Mouse (Mus musculus) hindbrain, embryonic 13.5 days (tissue): ENCODE results near the gene C2cd4d. TPM values are rescaled to one million over a fixed set of nuclear protein-coding genes. Genes with fewer than 3 reads are reported as not detected.

Experiments used
- ATAC-seq: fragments of 200-750 bp; cut with Nextera tagmentation; 2 replicates; pipeline ENCODE4 v1.8.0; 2017; ENCODE audit warnings: moderate TSS enrichment; ENCODE audit not compliant: low FRiP score
- H3K27ac ChIP-seq: fragments of 300-500 bp; sonication (generic); 2 replicates; pipeline ENCODE4 v1.5.1; 2015; ENCODE audit warnings: inconsistent platforms, mild to moderate bottlenecking, moderate library complexity
- H3K27me3 ChIP-seq: fragments of 300-500 bp; sonication (generic); 2 replicates; pipeline ENCODE4 v1.6.1; 2015; ENCODE audit warnings: mild to moderate bottlenecking, inconsistent platforms
- H3K36me3 ChIP-seq: fragments of 300-500 bp; sonication (generic); 2 replicates; pipeline ENCODE4 v1.6.1; 2015; ENCODE audit warnings: mild to moderate bottlenecking, inconsistent platforms
- H3K4me1 ChIP-seq: fragments of 300-500 bp; sonication (generic); replicated peaks from 2 replicates; pipeline ENCODE4 v1.6.1; 2015; ENCODE audit warnings: inconsistent platforms
- H3K4me2 ChIP-seq: fragments of 300-500 bp; sonication (generic); 2 replicates; pipeline ENCODE4 v1.6.1; 2015; ENCODE audit warnings: inconsistent platforms, mild to moderate bottlenecking, moderate library complexity
- H3K4me3 ChIP-seq: fragments of 300-500 bp; sonication (generic); 2 replicates; pipeline ENCODE4 v1.5.1; 2015; ENCODE audit warnings: mild to moderate bottlenecking, inconsistent platforms
- H3K9ac ChIP-seq: fragments of 300-500 bp; sonication (generic); 2 replicates; pipeline ENCODE4 v1.6.1; 2015; ENCODE audit warnings: mild to moderate bottlenecking, inconsistent platforms
- H3K9me3 ChIP-seq: fragments of 300-500 bp; sonication (generic); 2 replicates; pipeline ENCODE4 v1.6.1; 2016; ENCODE audit warnings: inconsistent platforms
- WGBS: fragments of 180-500 bp; shearing (Covaris S2); methylation state at CpG from one replicate; pipeline ENCODE4 v1.1.7; 2015; 5-methylcytosine and 5-hydroxymethylcytosine counted together
- polyA plus RNA-seq: library from polyadenylated mRNA; unstranded; fragments of >200 nt; fragmentation: Nextera tagmentation; extraction: Ambion mirVana; gene quantifications from 2 replicates; pipeline ENCODE4 v1.2.1, GENCODE M21; 2015

The C2cd4d gene
- 1.7 and 1.8 TPM in 2 replicates for polyA plus RNA-seq

DNA sequence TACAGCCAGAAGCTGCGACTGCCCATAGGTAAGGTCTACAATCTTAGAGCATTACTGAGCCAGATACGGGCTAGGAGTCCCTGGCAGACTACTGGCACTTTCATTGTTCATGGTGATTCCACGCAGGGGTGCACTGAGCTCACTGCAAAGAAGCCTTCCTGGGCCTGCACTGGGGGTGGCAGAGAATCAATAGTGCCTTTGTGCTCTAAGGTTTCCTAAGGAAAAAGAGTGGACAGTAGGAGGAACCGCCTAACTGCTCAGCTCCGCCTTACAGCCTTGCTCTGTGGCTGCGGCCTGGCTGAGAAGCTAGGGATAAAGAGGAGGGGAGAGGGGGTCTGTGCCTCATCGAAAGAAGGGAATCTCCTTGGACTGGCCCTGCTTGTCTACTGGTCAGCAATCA, at the start of gene C2cd4d:
Gene C2cd4d (plus strand): TSS at position 301 of the 400 bp plus-strand sequence.
- no peaks in the 10 kb centered on the region for H3K36me3 ChIP-seq
- no peaks in the 10 kb centered on the region for H3K9me3 ChIP-seq
- H3K27ac ChIP-seq: no peak within 1 kb of the TSS
- ATAC-seq: no peak
- H3K27me3 ChIP-seq: peaks cover 27% of the 10 kb centered on the region
- WGBS: 30% methylated on average over 7 of the region's 7 CpGs
- peak within 1 kb of the TSS; percentile 56 for H3K4me3 ChIP-seq
- H3K9ac ChIP-seq: peak within 1 kb of the TSS; percentile 90
- peaks cover 22% of the 10 kb centered on the region for H3K4me1 ChIP-seq
- H3K4me2 ChIP-seq: peak within 1 kb of the TSS; percentile 82

DNA sequence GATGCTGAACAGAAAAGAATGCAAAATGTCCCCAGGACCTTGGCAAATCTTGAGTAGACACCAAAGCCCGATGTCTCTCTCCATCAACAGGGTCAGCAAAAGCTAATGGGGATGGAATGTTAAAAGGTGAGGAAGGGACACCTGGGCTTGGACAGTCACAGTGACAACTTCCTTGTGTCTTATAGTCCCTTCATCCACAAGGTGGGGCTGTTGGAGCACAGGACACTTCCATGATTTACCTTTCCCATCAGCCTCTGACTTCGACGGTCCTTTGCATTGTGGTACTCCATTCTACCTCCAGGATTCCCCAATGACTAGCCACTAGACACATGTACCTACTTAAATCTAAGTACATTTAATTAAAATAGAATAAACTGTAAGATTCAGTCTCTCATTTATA, 33.6 kb upstream of the C2cd4d start:
- Histone ChIP-seq H3K4me1 (no peaks in the 10 kb centered on the region), H3K9me3 (no peaks in the 10 kb centered on the region), H3K4me3 (no peak overlapping the region), H3K27ac (no peak overlapping the region), H3K9ac (no peak overlapping the region), H3K4me2 (no peak overlapping the region), H3K36me3 (peaks cover 55% of the 10 kb centered on the region), H3K27me3 (no peaks in the 10 kb centered on the region)
- no peak for ATAC-seq
- 70% methylated on average over 3 of the region's 3 CpGs for whole genome bisulfite sequencing

DNA sequence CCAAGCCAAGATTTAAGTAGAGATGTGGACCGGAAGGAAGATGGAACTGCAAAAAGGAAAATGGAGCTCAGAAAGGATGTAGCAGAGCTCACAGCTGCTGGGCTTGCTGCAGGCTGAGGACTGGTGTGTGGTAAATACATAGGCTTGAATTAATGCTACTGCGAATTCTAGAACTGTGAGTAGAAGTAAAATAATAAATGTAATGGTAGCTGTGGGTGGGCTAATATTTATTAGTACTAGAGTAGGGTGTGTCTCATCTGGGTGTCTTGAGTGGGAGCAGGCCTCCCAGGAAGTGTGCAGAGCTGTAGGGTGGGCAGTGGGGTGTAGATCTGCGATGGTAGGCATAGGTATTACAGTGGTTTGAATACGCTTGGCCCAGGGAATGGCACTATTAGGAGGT, 27.8 kb upstream of the C2cd4d start:
- Histone ChIP-seq H3K4me1 (no peaks in the 10 kb centered on the region), H3K27me3 (no peaks in the 10 kb centered on the region), H3K4me3 (no peak overlapping the region), H3K27ac (no peak overlapping the region), H3K36me3 (peaks cover 23% of the 10 kb centered on the region), H3K9ac (no peak overlapping the region), H3K9me3 (no peaks in the 10 kb centered on the region; the same call in 1 of the 2 replicates), H3K4me2 (no peak overlapping the region)
- 90% methylated on average over 4 of the region's 4 CpGs for WGBS
- no peak for ATAC-seq

DNA sequence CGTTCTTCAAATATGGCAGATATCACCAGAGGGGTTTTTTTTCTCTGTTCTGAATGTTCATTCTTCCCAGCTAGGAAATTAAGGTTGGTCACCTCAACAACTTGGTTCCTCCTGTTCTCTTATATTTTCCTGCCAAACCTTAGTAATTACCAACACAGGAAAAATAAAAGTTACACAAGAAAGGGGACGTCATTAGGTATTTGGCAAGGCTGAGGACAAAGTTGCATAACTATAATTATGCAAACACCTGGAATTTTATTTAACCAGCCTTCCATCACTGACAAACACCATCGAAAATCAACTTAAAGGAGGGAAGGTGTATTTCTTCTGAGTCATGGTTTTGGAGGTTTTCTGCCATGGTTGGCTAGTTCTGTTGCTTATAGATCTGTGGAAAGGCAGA, 23.7 kb upstream of the C2cd4d start:
- Histone ChIP-seq H3K4me3 (no peak overlapping the region), H3K9ac (no peak overlapping the region), H3K27me3 (no peaks in the 10 kb centered on the region), H3K4me1 (peaks cover 14% of the 10 kb centered on the region), H3K4me2 (no peak overlapping the region), H3K36me3 (no peaks in the 10 kb centered on the region), H3K9me3 (no peaks in the 10 kb centered on the region; the same call in 1 of the 2 replicates), H3K27ac (no peak overlapping the region)
- ATAC-seq: no peak
- 92% methylated on average over 3 of the region's 3 CpGs for WGBS

DNA sequence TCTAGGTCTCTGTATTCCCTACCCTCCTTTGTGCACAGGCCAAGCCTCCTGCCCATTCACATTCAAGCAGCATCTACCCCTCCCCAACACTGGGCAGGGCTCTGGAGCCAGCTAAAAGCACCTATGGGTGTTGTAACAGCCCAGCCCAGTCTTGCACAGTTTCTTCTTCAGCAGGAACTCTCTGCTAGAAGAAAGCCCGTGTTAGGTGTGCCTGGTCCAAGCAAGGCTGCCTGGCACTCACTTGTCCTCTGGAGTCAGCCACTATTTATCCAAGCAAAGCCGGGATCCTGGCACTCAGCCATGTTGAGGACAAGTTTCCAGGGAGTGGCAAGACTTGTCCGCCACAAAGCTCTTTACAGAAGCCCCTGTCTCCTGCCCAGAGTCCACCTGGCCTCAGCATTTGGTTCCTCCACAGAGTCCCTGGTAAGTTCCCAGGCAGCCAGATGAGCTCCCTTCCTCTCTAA, 20.2 kb upstream of the C2cd4d start, which contains the start of gene Them5:
Gene Them5 (plus strand): TSS at position 141 of the 464 bp plus-strand sequence.
- Histone ChIP-seq H3K4me3 (no peak within 1 kb of the TSS), H3K4me2 (no peak within 1 kb of the TSS), H3K9ac (no peak within 1 kb of the TSS), H3K36me3 (no peaks in the 10 kb centered on the region), H3K9me3 (no peaks in the 10 kb centered on the region), H3K4me1 (peaks cover 14% of the 10 kb centered on the region), H3K27me3 (no peaks in the 10 kb centered on the region), H3K27ac (no peak within 1 kb of the TSS)
- WGBS: 53% methylated on average over 3 of the region's 3 CpGs
- peak; percentile 32; the same call in 1 of the 2 replicates for ATAC-seq

DNA sequence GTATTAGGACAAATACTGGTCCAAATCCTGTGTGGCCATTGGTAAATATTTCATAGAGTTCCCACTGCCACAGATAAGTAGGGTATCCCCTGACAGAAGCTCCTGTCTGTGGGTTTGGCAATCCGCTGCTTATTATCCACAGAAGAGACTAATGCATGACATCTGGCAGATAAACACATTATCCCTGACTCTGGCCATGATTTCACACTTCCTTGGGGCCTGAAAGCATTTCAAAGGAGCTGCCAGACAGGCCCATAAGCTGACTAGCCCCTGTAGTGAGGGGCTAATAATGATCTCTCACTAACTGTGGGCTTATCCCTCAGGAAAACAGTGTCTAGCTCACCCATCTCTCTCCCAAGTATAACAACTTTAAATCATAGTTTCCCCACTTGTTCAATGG, 19.7 kb upstream of the C2cd4d start:
- peaks cover 14% of the 10 kb centered on the region for H3K4me1 ChIP-seq
- no peak overlapping the region for H3K27ac ChIP-seq
- H3K27me3 ChIP-seq: no peaks in the 10 kb centered on the region
- H3K4me3 ChIP-seq: no peak overlapping the region
- no peak overlapping the region for H3K9ac ChIP-seq
- no peak overlapping the region for H3K4me2 ChIP-seq
- H3K36me3 ChIP-seq: no peaks in the 10 kb centered on the region
- no peak for ATAC-seq
- H3K9me3 ChIP-seq: no peaks in the 10 kb centered on the region
- 59% methylated on average over 1 of the region's 1 CpGs for WGBS

DNA sequence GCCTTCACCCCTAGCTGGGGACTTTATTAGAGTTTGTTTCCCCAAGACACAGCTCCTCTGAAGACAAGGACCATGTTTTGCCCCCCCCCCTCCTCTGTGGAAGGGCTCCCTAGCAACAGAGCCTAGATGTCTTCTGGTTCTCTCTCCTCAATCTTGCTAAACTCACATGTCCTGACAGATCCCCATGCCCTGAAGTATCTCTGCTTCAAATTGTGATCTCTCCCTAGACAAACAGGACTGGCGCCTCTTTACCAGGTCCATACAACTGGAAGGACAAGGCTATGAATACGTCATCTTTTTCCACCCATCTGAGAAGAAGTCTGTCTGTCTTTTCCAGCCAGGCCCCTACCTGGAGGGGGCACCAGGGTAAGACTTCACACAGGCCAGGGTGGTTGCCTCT, 18.1 kb upstream of the C2cd4d start:
- H3K36me3 ChIP-seq: no peaks in the 10 kb centered on the region
- H3K4me3 ChIP-seq: no peak overlapping the region
- H3K27ac ChIP-seq: no peak overlapping the region
- peaks cover 14% of the 10 kb centered on the region for H3K4me1 ChIP-seq
- no peak overlapping the region for H3K4me2 ChIP-seq
- H3K9ac ChIP-seq: no peak overlapping the region
- WGBS: 82% methylated on average over 2 of the region's 2 CpGs
- no peaks in the 10 kb centered on the region for H3K9me3 ChIP-seq
- ATAC-seq: no peak
- H3K27me3 ChIP-seq: no peaks in the 10 kb centered on the region

DNA sequence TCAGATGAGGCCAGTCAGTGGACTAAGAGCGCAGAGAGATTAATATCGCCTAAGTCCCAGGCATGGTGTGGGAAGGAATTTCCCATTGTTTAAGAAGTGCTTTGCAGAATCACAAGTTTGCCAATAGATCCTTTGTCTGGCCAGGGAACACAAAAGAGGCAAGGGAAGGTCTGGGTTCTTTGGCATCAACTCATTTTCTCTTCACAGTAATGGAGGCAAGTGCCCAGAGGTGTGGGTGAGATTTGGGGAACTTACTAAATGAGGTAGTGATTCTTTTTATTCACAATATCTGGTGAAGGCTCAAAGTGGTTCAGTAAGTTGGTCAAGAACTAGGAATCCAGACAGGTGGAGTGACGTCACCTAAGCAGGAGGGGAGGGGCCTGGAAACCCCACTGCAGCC, 17.3 kb upstream of the C2cd4d start:
- ATAC-seq: no peak

DNA sequence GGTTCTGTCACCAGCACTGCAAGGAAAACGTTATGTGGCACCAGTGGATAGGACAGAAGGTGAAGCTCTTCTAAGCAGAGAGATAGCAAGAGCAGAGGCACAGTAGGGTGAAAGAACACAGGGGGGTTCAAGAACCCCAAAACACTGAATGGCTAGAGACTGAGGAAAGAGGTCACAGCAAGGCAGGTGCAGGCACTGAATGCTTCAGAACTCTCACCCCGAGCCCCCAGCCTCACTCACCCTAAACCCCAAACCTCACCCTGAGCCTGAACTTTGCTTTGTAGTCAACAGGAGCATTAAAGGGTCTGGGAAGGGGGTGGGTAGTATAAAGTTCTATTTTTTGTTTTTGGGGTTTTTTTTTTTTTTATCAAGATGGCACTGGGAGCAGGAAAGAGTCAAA, 14.1 kb upstream of the C2cd4d start:
- H3K9me3 ChIP-seq: no peaks in the 10 kb centered on the region
- no peak overlapping the region for H3K4me2 ChIP-seq
- H3K9ac ChIP-seq: no peak overlapping the region
- H3K36me3 ChIP-seq: no peaks in the 10 kb centered on the region
- ATAC-seq: no peak
- H3K27me3 ChIP-seq: no peaks in the 10 kb centered on the region
- no peaks in the 10 kb centered on the region for H3K4me1 ChIP-seq
- no peak overlapping the region for H3K27ac ChIP-seq
- H3K4me3 ChIP-seq: no peak overlapping the region
- 79% methylated on average over 2 of the region's 2 CpGs for whole genome bisulfite sequencing

More for the DNA sequence above, 17.3 kb upstream of the C2cd4d start:
- 73% methylated on average over 3 of the region's 3 CpGs for WGBS
- Histone ChIP-seq H3K9ac (no peak overlapping the region), H3K4me2 (no peak overlapping the region), H3K27me3 (no peaks in the 10 kb centered on the region), H3K9me3 (no peaks in the 10 kb centered on the region), H3K4me3 (no peak overlapping the region), H3K36me3 (no peaks in the 10 kb centered on the region), H3K4me1 (peaks cover 14% of the 10 kb centered on the region), H3K27ac (no peak overlapping the region)

DNA sequence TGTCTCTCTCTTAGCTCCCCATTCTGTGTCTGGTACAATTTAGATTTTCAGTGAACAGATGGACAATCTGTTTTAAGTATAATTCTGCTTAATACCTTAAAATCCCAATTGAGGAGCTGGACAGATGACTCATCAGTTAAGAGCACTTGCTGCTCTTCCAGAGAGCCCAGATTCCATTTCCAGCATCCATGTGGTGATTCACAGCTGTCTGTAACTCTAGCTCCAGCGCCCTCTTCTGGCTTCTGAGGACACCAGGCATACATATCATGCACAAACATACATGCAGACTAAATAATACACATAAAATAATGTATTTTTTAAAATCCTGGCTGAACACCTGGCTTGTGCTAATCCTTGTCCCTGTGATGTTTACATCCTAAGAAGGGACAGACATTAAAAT, 1.4 kb upstream of the C2cd4d start:
- no peak for ATAC-seq
- H3K27ac ChIP-seq: no peak overlapping the region
- H3K9me3 ChIP-seq: no peaks in the 10 kb centered on the region; the same call in 1 of the 2 replicates
- H3K27me3 ChIP-seq: peaks cover 21% of the 10 kb centered on the region
- WGBS: 0% methylated on average over 1 of the region's 1 CpGs
- no peak overlapping the region for H3K9ac ChIP-seq
- no peaks in the 10 kb centered on the region for H3K36me3 ChIP-seq
- H3K4me2 ChIP-seq: no peak overlapping the region
- H3K4me3 ChIP-seq: no peak overlapping the region
- H3K4me1 ChIP-seq: peaks cover 22% of the 10 kb centered on the region

DNA sequence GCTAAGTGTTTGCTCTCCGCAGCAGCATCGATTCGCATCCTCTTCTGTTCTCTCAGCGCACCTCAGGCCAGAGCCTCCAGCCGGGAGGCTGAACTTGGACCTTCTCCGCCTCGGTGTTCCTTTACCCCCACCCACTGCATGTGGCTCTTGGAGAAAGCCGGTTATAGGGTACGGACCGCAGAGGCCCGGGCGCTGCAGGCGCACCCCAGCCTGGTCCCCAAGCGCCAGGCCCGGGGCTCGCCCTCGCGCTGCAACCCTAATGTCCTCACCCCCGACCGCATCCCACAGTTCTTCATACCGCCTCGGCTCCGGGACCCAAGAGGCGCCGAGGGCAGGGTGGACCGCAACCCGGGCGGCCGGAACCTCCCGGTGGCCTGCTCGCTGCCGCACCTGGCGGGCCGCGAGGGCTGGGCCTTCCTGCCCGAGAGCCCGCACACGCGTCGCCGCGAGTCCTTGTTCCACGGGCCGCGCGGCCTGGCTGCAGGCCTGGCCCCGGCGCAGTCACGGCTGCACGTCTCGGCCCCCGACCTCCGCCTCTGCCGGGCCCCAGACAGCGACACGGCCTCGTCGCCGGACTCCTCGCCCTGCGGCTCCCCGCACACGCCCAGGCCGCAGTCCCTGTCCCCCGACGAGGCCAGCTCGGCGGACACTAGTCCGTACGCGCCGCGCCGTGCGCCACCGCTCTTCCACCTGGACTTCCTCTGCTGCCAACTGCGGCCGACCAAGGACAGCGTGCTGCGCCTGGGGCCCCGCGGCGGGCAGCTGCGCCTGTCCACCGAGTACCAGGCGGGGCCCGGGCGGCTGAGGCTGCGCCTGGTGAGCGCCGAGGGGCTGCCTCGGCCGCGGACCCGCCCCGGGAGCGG, 1.3 kb downstream of the C2cd4d start:
- WGBS: 7% methylated on average over 74 of the region's 97 CpGs
- peak overlapping the region; percentile 82 for H3K4me2 ChIP-seq
- ATAC-seq: peak; percentile 64

DNA sequence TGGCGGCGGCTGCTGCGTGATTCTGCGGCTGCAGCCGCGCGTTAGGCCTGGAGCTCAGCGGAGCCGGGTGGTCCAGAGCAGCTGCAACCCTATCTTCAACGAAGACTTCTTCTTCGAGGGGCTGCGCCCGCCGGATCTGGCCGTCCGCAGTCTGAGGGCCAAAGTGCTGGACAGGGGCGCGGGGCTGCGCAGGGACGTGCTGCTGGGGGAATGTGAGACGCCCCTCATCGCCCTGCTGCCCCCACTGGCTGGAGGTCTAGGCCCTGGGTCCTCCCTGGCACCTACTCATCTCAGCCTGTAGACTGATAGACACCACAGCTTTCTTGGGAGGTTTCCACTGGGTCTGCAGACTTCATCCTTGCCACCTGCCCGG, 1.9 kb downstream of the C2cd4d start:
- Histone ChIP-seq H3K36me3 (no peaks in the 10 kb centered on the region), H3K9ac (peak overlapping the region; percentile 90), H3K27ac (peak overlapping the region; percentile 44), H3K27me3 (peaks cover 27% of the 10 kb centered on the region), H3K4me2 (peak overlapping the region; percentile 82), H3K4me3 (peak overlapping the region; percentile 56), H3K4me1 (peaks cover 22% of the 10 kb centered on the region), H3K9me3 (no peaks in the 10 kb centered on the region)
- no peak; the same call in 1 of the 2 replicates for ATAC-seq
- 4% methylated on average over 23 of the region's 23 CpGs for WGBS

More for the DNA sequence above, 1.3 kb downstream of the C2cd4d start:
- Histone ChIP-seq H3K36me3 (no peaks in the 10 kb centered on the region), H3K9me3 (no peaks in the 10 kb centered on the region), H3K27me3 (peaks cover 27% of the 10 kb centered on the region), H3K9ac (peak overlapping the region; percentile 90), H3K4me1 (peaks cover 22% of the 10 kb centered on the region), H3K27ac (peak overlapping the region; percentile 44), H3K4me3 (peak overlapping the region; percentile 56)

DNA sequence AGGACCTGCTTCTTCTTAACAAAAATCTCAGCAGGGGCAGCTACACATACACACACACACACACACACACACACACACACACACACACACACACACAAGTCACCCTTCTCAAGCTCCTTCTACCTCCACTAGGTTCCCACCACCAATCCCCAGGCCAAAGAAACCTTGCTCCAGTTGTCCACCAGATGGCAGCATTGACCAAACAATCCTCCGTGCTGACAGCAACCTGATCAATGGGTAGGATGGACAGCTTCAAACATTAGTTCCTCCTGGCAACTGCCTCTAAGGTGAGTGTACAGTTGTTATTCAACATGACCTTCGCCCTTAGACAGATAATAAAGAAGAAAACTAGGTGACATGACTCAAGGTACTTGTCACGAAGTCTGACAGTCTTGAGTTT, 4.5 kb downstream of the C2cd4d start:
- Histone ChIP-seq H3K4me1 (peaks cover 27% of the 10 kb centered on the region), H3K27ac (no peak overlapping the region), H3K27me3 (peaks cover 27% of the 10 kb centered on the region), H3K4me3 (no peak overlapping the region), H3K9ac (no peak overlapping the region), H3K4me2 (no peak overlapping the region), H3K36me3 (no peaks in the 10 kb centered on the region), H3K9me3 (no peaks in the 10 kb centered on the region)
- 24% methylated on average over 3 of the region's 3 CpGs for WGBS
- ATAC-seq: 0 out of 2 replicates have a peak, but pooled peaks have one; percentile 8
